Mouse (Mus musculus) cerebellum, adult 18-20 months (tissue): ENCODE measurements around the gene Kcnk4.

Source experiments
- DNase-seq, 2 experiments: peaks; one replicate each; pipeline ENCODE4 v3.0.0; 2021

Kcnk4 gene

DNA sequence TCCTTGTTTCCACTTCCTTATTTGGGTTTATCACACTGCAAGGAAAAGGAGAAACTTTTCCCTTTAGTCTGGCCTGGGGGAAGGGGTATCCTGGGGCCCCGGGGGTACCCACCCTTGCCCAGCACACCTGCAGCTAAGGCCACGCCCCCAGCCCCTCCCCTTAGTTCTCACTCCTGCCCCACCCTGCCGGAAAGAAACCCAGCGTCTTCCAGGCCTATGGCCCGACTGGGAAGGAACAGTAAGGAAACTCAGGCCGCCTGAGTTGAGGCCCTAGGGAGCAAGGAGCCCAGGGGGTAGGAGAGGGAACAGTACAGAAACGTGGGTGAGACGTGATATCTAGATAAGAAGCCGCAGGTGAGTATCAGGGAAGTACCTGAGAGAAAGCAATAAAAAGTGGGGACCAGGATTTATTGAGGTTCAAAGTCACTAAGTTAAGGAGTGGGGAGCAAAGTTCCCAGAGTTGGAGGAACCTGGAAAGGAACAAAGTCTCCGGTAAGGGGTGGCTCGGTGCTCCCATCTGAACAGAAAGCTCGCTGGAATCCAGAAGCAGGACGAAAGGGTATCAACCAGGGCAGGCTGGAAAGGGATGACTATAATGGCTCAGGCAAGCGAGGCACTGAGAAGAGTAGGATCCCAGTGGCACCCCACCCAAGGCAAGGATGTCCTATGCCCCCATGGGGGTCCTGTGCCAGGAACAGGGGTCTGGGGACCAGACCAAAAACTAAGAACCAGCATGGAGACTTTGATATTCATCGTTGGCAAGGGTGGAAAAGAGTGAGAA is 34.4 kb upstream of the Kcnk4 start:
- no peak for DNase-seq

DNA sequence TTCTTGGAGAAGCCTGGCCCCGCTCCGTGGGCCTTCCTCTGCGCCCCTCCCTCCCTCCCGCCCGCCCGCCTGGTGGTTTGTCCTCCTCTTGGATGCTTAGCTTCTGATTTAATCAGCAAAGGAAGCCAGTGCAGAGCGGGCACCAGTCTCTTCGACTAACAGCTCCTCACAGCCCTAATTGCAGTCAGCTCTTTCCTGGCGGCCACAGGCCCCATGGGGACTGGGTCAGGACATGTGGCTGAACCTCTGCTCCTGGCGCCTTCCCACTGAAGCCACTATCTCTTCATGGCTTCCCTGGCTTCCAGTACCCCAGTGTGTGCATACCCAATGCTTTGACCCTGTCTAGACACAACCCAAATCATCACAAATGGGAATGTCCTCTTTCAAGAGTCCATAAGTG is 22.1 kb upstream of the Kcnk4 start:
- no peak for DNase-seq

DNA sequence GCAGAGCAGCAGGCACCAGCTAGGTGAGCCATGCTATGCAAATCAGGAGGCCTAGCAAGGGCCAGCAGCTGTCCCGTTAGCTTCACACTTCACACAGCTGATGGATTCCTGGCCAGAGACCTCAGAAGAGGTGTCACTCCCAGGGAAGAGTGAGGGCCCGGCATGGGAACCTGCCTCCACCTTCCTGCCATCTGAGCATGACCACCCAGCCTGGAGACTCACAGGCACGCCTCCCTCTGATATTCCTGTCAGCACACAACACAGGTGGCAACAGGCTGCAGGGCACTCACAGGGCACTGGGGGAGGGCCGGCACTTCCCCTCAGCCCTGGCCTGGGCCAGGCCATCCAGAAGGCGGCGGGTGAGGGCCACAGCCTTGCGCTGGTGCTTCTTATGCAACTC is 21.1 kb upstream of the Kcnk4 start:
- DNase-seq, result no peak

DNA sequence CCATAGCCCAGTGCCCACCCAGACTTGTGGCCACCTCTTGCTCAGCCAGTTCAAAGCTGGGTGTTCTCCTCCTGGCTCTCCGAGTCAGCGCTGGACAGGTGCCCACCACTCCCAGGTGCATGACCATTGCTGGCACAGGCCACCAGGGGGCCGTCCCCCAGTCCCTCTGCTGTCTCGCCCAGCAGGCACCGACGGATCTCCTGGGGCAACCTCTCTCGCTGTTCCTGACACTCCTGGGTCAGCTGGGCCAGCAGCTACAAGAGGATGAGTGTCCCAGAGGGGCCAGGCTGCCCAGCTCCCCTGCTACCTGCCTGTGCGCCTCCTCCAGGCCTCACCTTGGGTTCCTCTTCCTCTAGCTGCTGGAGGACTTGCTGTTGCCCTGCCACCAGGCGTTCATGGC is 19.7 kb upstream of the Kcnk4 start:
- peak in 1 of 2 experiments; percentile 46 for DNase-seq

DNA sequence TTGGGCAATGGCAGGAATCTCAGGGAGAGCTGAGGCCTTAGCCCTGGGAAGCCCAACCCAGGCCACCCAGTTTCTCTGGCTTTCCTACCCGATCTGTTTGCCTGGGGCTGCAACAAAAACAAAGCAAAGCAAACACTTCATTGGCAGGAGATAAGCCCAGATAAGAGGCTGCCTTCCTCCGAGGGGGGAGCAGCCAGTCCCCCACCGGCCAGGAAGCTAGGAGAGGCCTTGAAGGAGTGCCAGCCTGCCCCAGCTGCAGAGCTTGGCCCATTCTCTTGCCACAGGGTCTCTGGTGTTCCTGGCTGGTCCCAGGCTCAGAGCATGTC is 18.4 kb upstream of the Kcnk4 start:
- peak in 1 of 2 experiments; percentile 27 for DNase-seq

DNA sequence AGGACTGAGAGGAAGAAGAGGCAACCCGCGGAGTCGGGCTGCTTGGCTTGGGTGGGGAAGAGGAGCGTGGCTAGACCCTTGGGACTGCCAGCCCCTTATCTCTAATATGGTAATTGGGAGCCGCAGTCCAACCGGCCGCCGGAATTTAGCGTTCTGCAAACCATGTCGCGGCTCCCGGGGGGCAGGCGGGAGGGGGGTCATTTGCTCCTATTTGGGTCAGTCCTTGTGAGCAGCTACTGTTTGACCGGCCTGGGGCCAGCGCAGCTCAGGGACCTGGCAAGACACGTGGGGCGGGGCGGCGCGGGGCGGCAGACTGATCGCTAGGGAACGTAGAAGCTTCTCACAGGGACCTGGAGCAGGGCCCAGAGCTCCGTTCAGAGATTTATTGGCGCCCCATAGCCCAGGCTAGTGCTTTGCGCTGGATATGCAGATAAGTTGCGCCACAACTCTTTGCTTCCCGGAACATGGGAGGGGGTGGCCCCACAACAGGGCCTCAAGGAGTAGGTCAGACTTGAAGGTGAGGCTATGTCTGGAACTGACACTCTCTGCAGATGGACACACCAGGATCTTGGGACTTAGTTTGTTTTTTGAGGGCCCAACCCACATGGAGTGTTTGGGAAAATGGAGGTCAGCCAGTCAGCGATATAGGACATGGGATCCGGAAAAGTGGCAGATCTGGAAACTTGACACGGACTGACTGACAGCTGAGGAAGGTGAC is 17.8 kb upstream of the Kcnk4 start:
- peak; percentile 78 for DNase-seq

DNA sequence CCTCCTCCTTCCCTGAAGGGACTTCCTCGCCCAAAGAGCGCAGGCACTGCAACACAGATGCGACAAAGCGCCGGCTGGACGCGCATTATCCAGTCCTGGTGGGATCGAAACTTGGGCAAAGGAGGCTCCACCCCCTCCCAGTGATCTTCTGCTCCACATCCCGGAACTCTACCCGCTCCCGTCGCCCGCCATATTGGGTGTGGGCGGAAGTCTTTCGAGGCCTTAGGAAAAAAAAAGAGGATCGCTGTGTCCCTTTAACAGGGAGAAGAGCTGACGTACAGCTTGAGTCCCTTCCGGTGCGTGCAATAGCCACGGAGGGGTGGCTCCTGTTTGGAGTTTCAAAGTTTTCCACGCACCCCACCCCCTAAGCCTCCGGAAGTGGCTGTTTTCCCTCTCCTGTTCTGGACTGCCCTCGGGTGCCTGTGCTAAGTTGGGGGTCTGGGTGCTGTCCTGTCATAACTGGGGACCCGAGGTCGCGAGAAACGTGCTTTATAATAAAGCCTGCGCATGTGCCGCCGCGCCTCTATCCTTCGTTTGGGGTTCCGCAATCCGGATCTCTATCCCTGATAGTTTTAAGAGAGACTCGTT is 17.2 kb upstream of the Kcnk4 start:
- peak; percentile 91 to 96 for DNase-seq

DNA sequence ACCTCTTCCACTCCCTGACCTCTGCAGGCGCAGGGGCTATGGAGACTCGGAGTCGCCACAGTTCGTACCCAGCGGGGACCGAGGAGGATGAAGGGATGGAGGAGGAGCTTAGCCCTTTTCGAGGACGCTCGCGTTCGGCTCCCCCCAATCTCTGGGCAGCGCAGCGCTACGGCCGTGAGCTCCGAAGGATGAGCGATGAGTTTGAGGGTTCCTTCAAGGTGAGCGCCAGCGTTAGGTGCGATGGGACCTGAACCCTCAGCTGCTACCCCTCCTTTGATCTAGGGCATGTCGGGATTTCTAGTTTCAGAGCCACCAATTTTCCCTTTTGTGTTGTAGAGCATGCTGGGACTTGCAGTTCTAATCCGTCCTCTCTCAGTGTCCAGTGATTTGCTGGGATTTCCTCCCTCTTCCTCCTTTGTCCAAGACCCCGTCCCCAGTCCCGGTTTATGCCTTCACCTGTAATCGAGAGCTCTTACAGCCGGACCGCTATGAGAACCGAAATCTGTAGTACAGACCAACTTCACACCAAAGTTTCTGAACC is 16.4 kb upstream of the Kcnk4 start:
- DNase-seq, result peak; percentile 65 to 66

DNA sequence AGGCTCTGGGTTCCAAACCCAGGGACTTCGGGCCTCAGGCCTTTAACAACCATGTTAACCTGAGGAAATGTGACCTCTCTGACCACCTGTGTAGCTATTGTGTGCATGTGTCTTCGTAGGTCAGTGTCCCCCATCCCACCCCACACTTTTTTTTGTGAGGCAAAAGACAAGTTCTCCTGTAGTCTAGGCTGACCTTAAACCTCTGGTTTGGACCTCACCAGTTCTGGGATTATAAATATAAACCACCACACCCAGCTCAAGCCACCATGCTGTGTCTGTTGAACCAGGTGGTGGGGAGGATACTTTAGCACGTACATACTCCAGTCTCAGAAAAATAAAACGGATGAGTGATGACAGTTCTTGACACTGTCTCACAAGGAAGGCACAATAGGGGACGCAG is 15.6 kb upstream of the Kcnk4 start:
- DNase-seq, result no peak

DNA sequence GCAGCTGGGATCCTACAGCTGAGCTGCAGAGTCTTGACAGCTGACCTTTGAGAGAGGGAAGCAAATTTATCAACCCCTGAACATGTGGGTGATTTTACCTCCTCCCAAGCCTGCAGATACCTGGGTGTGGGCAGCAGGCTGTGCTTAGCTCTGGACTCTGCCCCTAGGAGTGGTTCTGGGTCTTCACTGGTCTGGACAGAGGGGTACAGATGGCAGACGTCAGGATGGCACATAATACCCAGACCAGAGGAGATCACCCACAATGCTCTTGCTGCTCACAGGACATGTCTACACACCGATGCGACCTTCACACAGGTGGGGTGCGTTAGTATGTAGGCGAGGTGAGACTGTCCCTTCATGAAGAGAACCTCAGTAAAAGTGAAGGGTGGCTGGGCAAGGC is 15.2 kb upstream of the Kcnk4 start:
- no peak for DNase-seq

DNA sequence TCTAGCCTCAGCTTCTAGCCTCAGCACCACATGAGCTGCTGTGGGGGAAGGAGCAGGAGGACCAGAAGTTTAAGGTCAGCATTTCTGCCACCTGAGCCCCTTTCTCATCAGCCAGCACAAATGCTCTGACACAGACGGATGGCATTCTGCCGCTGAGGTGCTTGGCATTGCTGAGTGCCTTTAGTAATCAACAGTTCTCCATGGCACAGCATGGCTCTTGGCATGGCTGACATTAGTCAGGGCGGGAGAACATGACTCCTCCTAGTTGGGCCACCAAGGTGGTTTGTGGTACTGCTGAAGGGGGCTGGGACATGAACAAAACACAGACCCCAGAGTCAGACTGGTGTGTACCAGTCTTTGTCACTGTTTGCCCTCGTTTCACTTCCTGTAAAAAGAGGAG is 13.9 kb upstream of the Kcnk4 start:
- peak; percentile 73 to 81 for DNase-seq

DNA sequence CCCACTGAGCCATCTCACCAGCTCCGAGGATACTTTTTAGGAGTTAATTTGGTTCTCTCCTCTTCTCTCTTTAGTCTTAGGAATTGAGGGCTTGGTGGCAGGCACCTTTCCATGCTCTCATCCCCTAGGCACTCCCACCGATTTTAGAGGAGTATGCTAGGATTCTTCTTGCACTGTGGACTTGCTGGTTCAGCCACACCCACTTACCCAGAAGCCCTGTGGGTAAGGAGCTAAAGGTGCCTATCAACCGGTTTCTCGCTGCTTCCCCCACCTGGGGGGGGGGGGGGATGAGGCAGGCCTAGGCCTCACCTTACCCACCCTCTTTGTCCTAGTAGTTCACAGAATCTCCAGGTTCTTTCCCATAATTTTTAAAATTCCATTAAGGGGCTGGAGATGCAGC is 13.4 kb upstream of the Kcnk4 start:
- no peak for DNase-seq

DNA sequence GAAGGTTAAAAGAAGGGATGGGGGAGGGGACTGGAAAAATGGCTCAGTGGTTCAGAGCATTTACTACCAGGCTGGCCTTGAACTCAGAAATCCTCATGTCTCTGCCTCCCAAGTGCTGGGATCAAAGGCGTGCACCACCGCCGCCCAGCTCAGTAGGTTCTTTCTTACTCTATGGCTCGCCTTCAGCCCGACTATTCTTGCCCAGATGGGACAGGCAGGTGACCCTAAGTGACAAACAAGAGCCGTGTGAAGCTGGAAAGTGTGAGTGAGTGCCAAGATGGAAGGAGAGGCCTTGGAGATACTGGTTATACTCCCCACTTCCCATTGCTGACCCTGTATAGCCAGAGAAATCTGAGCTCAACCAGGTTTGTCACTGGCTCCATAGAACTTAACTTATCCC is 9.4 kb upstream of the Kcnk4 start:
- no peak for DNase-seq

DNA sequence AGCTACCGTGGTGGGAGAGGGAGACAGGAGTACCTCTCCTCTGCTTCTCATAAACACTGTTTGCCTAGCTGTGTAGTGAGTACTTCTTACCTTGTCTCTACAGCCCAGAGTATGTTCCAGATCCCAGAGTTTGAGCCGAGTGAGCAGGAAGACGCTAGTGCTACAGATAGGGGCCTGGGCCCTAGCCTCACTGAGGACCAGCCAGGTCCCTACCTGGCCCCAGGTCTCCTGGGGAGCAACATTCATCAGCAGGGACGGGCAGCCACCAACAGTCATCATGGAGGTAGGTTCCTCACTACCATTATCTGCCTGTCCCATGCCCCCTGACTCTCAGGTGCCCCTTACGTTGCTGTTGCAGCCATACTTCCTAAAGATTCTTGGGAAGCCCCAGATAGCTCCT is 8.4 kb upstream of the Kcnk4 start:
- DNase-seq, result no peak

DNA sequence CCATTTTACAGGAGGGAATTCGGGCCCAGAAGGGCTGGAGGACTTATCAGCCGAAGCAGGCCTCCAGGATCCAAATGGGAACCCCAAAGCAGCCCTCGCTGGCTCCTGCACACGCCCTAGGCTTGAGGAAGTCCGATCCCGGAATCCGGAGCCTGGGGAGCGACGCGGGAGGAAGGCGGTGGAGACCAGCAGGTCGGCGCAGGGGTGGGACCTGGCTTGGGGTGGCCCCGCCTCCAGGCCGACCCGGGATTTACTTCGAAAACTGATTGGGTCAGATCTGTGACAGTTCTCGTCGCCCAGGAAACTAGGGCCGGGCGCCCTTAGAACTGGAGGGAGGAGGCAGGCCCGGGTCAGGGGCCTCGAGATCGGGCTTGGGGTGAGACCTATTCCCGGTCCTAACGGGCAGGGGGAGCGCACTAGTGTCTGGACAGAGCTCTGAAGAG is 8.0 kb upstream of the Kcnk4 start, which contains the start of gene Gpr137:
TSS of gene Gpr137 (minus strand) at position 232 of the 443 bp plus-strand sequence.
- DNase-seq, result peak; percentile 93 to 97

DNA sequence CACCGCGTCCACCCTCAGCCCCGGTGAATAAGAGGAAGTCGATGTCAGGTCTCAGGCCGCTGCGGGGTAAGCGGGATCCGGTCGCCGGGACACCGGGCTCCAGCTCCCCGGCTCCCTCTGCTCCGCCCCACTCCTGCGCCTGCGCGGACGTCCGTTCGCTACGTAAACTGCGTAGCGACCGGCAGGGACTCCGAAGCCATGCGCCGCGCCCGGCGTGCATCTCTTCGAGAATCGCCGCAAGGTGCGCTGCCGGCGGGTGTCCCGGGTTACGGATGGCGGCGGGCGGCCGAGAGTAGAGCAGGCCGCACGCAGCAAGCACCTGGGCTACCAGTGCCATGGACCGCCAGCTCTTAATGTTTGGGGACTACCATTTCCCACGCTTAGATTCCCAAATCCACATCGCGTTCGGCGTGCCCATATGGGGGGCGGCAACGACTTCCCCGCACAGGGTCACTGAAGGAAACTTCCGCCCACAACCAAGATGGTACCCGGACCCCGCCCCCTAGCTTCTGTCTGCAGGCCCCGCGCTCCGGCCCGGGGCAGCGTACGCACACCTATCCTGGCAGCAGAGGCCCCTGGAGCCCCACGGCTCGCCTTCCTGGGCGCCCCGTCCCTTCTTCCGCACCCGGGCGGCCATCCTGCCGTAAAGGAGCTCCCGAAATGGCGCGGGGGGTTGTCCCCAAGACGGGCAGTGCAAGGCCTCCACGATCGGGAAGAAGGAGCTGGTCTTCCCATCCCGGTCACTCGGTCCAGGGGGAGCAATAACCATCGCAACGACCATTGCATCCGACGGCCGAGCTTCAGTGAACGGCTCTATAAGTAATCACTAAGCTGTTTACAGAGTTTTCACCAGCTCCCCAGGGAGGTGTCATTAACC is 7.3 kb upstream of the Kcnk4 start, which contains the start of gene Bad:
TSS of gene Bad (plus strand) at position 490 of the 877 bp plus-strand sequence.
- peak; percentile 90 to 97 for DNase-seq

DNA sequence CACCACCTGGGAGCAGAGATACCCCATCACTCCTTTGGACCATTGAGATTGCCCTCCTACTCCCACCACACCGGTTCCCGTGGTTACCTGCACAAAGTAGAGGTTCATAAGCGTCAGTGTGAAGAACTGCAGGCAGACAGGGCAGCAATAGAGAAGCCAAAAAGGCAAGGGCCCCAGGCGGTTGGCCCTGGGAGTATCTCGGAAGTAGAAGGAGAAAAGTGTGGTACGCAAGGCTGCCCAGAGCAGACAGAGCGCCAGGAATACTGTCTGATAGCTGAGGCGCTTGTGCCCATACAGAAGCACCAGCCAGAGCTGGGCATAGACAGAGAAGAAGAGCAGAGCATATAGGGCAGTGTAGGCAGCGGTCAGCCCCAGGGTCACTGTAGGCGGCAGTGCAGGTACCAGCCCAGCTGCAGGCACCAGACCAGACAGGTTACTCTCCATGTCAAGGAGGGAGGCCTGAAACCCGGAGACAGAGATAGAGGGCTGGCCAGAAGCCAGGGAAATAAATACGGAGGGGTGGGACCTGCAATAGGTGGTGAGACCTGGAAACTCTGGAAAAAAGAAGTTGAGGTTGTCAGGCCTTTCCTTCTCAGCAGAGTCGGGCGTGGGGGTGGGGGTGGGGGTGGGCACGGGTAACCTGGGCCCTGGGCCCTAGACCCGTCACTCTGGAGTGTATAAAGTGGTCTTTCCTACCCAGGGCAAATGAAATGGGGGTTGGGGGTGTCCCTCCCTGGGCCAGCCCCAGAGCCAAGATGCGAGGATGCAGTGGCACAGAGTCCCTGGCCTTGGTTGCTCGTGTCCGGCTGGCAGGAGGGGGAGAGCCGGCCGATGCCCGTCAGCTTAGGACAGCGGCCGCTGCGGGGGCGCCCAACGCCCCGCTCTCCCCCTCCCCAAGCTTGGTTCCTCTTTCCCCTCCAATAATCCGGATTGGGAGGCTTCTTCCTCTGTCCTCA is 6.4 kb upstream of the Kcnk4 start:
- DNase-seq, result peak in 1 of 2 experiments; percentile 49

DNA sequence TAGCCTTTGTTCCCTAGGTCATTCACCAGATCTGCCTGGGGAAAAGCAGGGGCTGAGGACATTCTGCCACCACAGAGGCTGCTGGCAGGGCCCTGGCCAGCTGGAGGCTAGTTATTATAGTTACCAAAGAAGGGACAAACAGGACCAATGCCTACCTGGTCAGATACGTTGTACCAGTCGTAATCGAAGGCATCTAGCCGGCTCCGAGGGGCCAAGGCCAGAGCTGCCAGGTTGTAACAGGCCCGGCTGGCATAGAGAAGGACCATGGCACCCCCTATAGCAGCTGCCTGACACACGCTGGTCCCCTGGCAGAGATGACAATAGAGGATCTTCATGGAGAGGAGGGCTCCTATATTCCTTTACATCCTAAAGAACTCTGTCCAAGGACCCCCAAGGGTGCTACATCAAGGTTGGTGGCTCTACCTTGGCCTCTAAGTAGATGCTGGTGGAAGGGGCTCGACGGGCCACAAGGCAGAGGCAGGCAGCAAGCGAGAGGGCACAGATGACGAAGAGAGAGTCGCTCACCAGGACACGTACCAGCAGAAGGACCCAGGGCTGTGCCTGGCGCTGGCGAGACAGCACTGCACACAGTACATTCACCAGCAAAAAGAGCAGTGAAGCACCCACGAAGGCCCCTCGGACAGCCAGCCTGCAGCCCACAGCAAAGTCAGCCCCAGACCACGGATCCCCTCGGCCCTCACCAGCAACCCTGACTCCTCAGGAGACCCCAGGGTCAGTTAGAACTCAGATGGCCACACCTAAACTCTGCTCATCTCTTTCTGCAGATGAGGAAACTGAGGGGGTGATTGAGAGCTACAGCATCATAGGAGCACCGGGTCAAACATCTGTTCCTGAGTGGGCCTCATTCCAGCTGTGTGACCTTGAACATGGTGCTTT is 5.0 kb upstream of the Kcnk4 start:
- DNase-seq, result no peak

DNA sequence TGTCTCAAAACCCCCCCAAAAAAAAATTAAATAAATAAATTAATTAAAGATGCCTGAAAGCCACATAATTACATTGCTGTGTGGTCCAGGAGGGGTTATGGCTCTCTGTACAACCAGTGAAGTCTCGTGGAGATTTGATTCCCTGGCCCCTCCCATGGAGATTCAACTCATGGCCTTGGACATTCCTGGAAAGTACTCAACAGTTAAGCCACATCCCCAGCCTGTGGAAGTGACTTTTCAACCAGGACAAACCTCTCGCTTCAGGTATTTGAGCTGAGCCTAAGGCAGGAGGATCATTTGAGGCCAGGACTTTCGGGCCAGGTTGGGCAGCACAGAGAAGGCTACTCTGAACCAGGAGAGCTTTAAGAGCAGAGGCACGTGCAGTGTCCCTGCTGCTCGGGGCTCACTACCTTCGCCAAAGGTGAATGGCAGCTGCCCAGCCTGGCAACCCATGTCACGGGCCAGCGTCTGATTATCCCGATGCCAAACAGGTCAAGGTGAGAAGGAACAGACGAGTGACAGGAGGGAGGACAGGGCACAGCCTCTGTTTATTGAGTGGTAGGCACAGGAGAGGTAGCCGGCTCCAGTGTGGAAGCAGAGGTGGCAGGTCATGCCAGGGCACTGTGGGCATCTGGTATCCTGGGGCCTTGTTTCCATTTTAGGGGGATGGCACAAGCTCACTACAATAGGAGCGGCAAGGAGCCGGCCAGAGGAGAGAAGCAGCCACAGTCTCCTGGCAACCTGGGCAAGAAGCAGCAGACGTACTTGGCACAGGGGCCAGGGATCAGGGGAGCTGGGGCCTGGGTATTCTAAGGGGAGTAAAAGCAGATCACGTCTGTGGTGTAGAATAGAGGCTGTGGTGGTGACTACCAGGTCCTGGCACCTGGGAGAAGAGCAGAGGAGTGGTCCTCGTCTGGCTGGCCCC is 3.5 kb upstream of the Kcnk4 start:
- DNase-seq, result peak; percentile 69 to 70
